Mouse (Mus musculus) urinary bladder, adult 2 months (tissue): ENCODE data around the gene Spats2. TPM values are rescaled to one million over a fixed set of nuclear protein-coding genes. Genes with fewer than 3 reads are reported as not detected.
A peak's percentile ranks its signal among the peaks of the same experiment; 100 is the strongest.

Source experiments
- DNase-seq: peaks from one replicate; pipeline ENCODE4 v3.0.0; 2022; ENCODE audit warnings: low spot score
- polyA plus RNA-seq: library from polyadenylated mRNA; depleted of rRNA; stranded (reverse); fragments of >200 nt; gene quantifications from 2 replicates; pipeline ENCODE4 v1.2.3, GENCODE M21; 2012

The Spats2 gene
- polyA plus RNA-seq, 1 experiment, result 14.2 TPM

DNA sequence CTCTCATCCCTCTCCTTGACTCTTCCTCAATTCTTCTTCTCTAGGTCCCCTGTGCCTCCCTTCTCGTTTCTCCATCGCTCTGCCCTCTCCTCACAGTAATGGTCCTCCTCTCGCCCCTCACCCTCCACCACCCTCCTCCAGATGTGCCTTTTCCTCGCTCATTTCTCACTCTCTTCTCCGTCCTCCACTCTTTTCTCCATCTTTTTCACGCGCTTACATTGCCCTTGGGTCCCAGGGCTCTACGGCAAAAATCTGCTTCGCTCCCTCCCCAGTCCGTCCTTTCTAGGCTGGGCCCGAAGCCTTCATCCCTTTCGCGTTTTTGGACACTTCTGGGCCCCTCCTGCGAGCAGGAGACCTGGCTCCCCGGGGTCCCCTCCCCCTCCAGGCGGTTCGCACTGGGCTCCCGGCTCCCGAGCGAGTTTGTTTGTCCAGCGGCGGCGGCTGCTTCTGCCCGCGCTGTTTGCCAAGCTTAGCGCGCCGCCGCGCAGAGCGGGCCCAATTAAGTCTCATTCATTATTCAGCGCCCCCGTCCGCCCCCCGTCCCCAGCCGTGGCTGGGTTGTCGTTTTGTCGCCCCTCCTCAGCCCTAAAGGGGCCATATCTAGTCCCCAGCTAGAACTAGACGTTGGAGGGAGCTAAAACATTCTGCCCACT, 27.8 kb upstream of the Spats2 start:
- no peak for DNase-seq

DNA sequence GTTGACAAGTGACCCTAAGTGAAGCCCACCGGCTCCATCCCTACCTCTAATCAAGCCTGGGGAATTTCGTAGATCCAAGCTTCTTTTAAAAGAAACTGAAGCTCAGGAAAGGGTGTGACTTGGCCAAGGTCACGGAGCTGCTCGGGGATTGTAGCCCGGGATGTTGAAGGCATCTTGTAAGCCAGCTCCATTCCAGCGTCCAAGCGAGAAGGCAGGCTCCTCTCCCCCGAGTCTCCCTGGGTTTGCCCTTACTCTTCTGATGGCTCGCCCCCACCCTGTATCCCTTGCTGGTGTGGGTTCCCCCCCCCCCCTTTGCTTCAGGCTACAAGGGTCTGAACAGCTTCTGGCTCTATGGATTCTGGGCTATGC, 27.2 kb upstream of the Spats2 start:
- no peak for DNase-seq

GRCm38 (mm10) chr15:99099139-99099556, 26.6 kb upstream of the Spats2 start:
- DNase-seq, result peak; percentile 48

GRCm38 (mm10) chr15:99099984-99100383, 25.7 kb upstream of the Spats2 start:
- no peak for DNase-seq

- DNase-seq, result no peak
Observed at GRCm38 (mm10) chr15:99105238-99105637, 20.5 kb upstream of the Spats2 start.

- no peak for DNase-seq
Observed at GRCm38 (mm10) chr15:99107866-99108265, 17.9 kb upstream of the Spats2 start.

DNA sequence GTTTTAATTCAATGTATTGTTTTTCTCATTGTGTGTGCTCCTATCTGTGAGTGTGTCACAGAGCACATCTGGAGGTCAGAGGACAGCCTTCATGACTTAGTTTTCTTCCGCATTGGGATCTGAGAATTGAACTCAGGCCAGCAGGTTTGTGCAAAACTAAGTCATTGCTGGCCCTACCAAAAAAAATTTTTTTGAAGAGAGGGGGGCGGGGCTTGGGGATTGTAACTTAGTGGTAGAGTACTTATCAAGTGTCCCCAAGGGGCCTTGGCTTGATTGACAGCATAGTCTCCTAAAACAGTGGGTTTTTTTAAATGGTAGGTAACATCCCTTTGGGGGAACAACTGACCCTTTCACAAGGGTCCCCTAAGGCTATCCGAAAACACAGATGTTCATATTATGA, 14.6 kb upstream of the Spats2 start:
- no peak for DNase-seq

- no peak for DNase-seq
Observed at GRCm38 (mm10) chr15:99111809-99112208, 13.9 kb upstream of the Spats2 start.

DNA sequence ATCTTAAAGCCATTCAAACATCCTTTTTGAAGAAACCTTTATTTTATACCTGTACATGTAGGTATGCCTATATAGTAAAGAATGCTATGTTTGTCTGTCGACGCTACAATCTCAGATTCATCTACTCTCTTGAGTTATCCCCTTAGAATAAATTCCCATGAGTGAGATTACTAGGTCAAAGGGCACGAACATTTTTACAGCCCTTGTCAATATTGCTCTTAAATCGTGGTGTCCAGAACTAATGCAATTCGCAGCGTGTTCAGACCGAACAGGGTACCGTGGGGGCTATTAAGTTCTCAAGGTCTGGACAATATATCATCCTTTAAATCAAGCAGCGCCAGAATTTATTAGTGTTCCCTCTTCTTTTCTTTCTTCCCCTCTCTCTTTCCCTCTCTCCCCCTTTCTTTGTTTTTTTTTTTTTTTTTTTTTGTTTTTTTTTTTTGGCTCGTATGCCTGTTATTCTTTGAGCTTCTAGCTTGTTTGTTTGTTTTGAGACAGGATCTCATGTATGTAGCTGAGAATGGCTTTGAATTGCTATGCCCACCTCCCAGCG, 12.8 kb upstream of the Spats2 start:
- no peak for DNase-seq

GRCm38 (mm10) chr15:99113396-99113975, 12.2 kb upstream of the Spats2 start:
- no peak for DNase-seq

DNA sequence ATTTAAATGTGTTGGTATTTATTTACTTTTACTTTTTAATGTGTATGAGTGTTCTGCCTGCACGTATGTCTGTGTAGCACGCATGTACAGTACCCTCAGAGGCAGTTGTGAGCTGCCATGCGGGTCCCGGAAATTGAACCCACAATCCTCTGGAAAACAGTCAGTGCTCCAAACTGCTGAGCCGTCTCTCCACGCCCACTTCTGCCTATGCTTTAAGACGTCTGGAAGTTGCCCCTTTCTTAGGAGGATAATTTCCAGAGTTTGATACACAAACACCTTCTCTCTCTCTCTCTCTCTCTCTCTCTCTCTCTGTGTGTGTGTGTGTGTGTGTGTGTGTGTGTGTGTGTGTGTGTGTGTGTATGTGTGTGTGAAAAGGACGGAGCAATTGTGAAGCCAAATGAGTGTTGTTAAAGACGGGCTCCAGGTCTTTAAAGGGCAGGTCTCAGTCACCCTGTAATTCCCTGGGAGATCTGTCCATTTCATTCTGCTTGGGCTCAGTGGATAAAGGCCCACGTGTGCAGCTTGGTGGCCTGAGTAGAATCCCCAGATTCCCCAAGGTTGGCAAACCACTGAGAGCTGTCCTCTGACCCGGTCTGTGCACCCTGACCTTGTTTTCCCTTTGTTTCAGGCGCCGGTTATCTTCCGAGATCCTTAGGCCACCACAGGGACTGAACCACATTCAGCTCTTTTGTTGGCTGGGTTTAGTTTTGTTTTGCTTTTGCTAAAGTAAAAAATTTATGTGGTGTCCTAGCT, 11.2 kb upstream of the Spats2 start:
- no peak for DNase-seq

DNA sequence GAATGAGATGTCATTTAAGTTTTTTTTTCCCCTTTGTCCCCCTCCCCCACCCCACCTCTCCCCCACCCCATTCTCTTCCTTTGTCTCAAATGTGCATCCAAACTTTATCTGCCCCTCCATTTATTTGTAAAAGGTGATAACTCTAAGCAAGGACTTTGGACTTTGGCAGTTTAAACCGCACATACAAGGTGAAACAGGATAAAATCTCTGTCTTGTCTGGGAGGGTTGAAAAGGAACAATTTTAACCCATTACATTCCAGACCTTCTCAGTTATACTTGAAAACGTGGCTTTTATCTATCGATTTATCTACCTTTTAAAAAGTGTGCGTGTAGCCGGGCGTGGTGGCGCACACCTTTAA, 10.7 kb upstream of the Spats2 start:
- no peak for DNase-seq

DNA sequence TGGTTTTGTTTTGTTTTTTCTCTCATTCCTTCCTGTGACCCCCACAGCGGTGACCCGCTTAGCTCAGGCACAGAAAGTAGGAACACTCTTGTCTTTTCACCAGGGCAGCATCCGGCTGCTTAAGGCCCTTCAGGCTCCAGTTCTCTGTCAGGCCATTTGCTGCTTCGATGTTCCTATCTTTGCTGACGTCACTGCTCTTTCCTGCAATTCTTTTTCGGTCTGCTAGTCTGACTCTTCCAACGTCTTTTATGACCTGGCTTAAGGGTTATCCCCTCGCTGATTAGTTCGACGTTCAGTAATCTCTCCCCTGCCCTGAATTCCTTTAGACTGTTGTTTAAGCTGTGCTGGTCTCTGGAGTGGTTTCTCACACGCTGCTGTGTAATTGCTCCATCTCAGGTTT, 9.2 kb upstream of the Spats2 start:
- no peak for DNase-seq

- no peak for DNase-seq
Observed at GRCm38 (mm10) chr15:99120814-99121213, 4.9 kb upstream of the Spats2 start.

- DNase-seq, result no peak
Observed at GRCm38 (mm10) chr15:99122642-99123041, 3.1 kb upstream of the Spats2 start.

GRCm38 (mm10) chr15:99126081-99126815, 532 bp downstream of the Spats2 start:
- DNase-seq, result peak; percentile 69

DNA sequence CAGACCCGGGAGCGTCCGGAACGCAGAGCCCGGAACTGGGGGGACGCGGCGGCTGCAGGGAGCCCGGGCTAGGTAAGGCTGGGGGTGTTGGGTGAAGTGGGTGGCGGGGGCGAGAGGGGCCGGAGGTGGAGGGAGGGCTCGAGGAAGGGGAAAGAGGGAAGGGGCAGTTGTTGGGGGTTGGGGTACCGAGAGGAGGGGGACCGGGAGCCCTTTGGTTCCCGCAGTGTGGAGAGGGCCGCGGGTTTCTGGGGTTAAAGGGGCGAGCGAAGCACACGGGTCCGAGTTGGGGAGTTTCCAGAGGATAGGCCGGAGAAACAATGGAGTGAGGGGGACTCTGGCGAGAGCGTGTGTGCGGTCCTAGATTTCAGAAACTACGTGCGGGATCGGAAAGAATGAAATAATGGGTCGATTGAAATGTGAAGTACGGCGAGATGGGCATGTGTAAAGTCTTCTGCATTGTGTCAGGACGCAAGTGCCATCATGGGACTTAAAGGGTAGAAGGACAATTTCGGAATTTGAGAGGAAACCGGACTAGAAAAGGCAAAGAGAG, 1.2 kb downstream of the Spats2 start:
- peak; percentile 24 for DNase-seq

DNA sequence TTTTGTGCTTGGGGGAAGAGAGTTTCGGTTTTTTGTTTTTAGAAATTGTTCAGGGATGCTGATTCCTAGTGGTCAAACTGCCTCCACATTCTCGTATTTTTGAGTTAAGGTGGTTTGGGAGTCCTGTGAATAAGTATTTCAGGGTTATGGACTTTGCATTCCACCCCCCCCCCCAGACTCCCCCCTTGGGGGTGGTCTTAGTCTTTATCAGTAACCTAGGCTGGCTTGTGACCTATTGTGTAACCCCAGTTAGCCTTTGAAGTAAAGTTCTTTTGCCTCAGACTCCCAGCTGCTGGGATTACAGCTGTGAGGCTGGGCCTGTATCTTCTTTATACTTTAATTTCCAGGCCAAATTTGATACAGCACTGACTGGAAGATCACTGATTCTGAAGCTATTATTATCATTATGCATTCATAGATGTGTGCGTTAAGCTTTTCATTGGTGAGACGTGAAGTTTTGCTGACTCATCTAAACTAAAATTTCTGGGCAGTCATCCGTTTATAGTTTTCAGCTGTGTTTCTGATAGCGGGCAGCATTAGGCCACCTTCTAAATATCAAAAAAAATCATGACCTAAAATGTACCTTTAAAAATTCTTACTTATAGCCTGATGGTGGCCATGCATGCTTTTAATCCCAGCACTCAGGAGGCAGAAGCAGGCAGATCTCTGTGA, 2.3 kb downstream of the Spats2 start:
- no peak for DNase-seq

DNA sequence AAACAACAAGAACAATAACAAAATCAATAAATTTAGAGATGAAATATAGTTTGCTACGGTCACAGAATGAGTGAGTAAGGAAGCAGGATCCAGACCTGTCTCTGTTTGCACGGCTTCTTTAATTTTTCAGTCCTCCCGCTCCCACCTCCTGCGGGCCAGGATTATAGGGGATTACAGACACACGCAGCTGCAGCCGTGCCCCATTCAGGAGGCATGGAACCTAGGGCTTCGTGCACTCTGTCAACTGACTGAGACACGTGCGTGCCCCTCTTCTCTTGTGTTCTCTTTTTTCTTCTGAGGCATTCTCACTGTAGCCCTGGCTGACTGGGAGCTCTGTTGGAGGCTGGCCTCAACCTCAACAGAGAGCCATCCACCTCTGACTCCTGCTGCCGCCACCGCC, 3.7 kb downstream of the Spats2 start:
- no peak for DNase-seq

DNA sequence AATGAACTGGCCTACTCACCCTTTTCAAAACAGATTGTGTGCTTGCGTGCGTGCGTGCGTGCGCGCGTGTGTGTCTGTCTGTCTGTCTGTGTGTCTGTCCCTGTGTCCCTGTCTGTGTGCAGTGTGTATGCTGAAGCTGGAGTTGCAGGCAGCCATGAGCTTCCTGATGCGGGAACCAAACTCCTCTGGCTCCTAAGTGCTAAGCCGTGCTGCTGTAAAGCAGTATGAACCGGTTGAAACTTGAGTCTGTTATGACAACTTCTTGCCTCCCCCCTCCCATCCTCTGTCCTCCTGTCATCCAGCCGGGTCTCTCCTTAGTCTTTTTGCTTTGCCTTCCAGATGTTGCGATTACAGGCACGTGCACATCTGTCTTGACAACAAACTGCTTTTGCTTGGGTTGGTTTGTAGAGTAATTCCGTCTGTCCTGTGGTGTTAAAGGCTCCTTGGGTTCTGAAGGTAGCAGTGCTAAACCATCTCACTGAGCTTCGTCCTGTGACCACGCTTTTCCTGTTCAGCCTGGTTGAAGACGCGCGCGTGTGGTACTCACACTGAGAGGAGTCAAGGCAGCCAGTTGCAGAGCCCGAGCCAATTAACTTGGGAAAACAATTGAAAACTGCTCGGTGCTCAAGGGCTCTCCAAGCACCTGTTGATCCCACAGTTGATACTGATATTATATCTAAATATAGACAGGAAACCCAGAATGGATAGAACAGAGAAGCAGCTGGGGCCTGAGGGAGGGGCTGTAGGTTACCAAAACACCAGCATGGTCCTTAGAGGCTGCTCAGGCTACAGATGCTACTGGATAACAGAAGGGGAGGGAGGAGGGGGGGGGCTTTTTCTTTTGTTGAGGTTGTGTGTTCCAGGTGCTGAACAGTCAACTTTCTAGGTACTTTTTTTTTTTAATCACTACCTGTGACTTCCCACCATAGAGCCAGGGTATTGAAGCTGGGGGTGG, 4.5 kb downstream of the Spats2 start:
- no peak for DNase-seq
